Mouse (Mus musculus) liver, adult 2 months (tissue): ENCODE data around the gene Gbp3. TPM values are rescaled to one million over a fixed set of nuclear protein-coding genes. Genes with fewer than 3 reads are reported as not detected.
"Not testable (repeated sequence)": the region's sequence is repeated elsewhere in the genome, so short reads cannot be mapped to it uniquely, and the experiment has no call there.

Experiments used
- DNase-seq: peaks from one replicate; pipeline ENCODE4 v3.0.0-alpha.2; 2011; ENCODE audit warnings: low read depth, low spot score; ENCODE audit errors: extremely low read depth
- H3K27ac ChIP-seq: fragments of 200-500 bp; replicated peaks from 2 replicates; pipeline ENCODE4 v1.5.1; 2012; ENCODE audit warnings: low read depth, mild to moderate bottlenecking, control low read depth, inconsistent platforms, low read length; ENCODE audit not compliant: insufficient read depth
- H3K27me3 ChIP-seq: fragments of 200-500 bp; 2 replicates; pipeline ENCODE4 v1.6.1; 2012; ENCODE audit warnings: mild to moderate bottlenecking, moderate library complexity, low read length, inconsistent platforms; ENCODE audit not compliant: control insufficient read depth, insufficient read depth
- H3K36me3 ChIP-seq: fragments of 200-500 bp; 2 replicates; pipeline ENCODE4 v1.6.1; 2012; ENCODE audit warnings: low read length, inconsistent platforms; ENCODE audit not compliant: control insufficient read depth, insufficient read depth
- H3K4me1 ChIP-seq: fragments of 200-500 bp; 2 replicates; pipeline ENCODE4 v1.6.1; 2011; ENCODE audit warnings: low read length; ENCODE audit not compliant: control insufficient read depth, insufficient read depth
- H3K4me3 ChIP-seq: fragments of 200-500 bp; 2 replicates; pipeline ENCODE4 v1.5.1; 2011; ENCODE audit warnings: low read depth, mild to moderate bottlenecking, control low read depth, low read length, moderate library complexity; ENCODE audit not compliant: insufficient read depth
- H3K79me2 ChIP-seq: fragments of 200-500 bp; 2 replicates; pipeline ENCODE4 v1.6.1; 2012; ENCODE audit warnings: inconsistent platforms, mild to moderate bottlenecking, low read length, moderate library complexity; ENCODE audit not compliant: control insufficient read depth, insufficient read depth
- H3K9ac ChIP-seq: fragments of 200-500 bp; 2 replicates; pipeline ENCODE4 v1.6.1; 2012; ENCODE audit warnings: low read depth, mild to moderate bottlenecking, control low read depth, inconsistent platforms, low read length
- CTCF ChIP-seq: fragments of 200-500 bp; IDR thresholded peaks from 2 replicates; pipeline ENCODE4 v1.5.1; 2011; ENCODE audit warnings: low read depth, low read length, control low read depth
- POLR2A ChIP-seq: fragments of 200-500 bp; IDR thresholded peaks from 2 replicates; pipeline ENCODE4 v1.6.1; 2011; ENCODE audit warnings: low read length, control low read depth; ENCODE audit not compliant: insufficient read depth; ENCODE audit errors: extremely low read depth
- WGBS: fragments of 180-500 bp; shearing (Covaris S2); methylation state at CpG from one replicate; pipeline ENCODE4 v1.1.7; 2018; 5-methylcytosine and 5-hydroxymethylcytosine counted together
- polyA plus RNA-seq: library from polyadenylated mRNA; depleted of rRNA; stranded (reverse); fragments of >200 nt; gene quantifications from 2 replicates; pipeline ENCODE4 v1.2.3, GENCODE M21; 2012
- total RNA-seq: library from RNA; depleted of rRNA; stranded (reverse); fragments of >200 nt; gene quantifications from 2 replicates; pipeline ENCODE4 v1.2.3, GENCODE M21; 2014

Gbp3 gene
- total and polyA plus RNA-seq, 2 experiments: 15.1 to 29.4 TPM

DNA sequence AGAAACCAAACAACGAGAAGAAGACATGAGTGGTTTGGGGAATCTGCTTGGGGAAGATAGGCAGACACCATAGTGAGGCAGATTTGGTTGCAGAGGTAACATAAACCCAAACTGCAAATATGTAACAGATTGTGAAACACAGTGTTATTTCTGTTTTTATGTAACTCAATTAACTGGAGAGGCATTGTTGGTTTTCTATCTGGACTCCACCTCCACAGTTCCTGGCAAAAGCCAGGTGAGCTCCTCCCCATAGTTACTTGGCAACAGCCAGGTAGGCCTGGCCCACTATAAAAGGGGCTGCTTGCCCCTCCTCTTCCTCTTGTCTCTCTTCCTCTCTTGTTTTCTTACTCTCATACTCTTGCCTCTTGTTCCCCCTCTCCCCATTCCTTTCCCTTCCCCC, 5.2 kb upstream of the Gbp3 start:
- H3K36me3 ChIP-seq: no peaks in the 10 kb centered on the region
- no peak for TF ChIP-seq CTCF
- TF ChIP-seq POLR2A: no peak
- no peak for DNase-seq
- H3K27ac ChIP-seq: no peak overlapping the region
- no peaks in the 10 kb centered on the region for H3K27me3 ChIP-seq
- H3K4me1 ChIP-seq: no peaks in the 10 kb centered on the region
- H3K9ac ChIP-seq: no peak overlapping the region
- no peaks in the 10 kb centered on the region for H3K79me2 ChIP-seq
- H3K4me3 ChIP-seq: no peak overlapping the region
- 84% methylated on average over 1 of the region's 1 CpGs for WGBS

DNA sequence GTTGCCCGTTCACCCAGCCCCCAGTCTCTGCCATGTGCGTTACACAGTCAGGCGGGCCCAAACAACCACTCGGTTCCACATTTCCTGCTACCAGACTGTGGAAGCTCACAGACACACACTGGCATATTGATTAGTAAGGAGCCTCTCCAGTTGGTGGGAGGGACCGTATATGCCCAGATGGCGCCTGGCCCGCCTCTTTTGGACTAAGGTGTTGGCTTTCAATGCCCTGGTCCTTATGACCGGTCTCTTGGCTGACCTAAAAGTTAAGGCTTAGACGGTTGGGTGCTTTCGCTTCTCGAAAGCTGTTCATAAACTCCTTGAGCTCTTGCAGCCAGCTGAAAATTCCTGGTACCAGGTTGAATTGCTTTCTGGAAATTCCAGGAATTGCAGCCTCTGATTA, 4.2 kb upstream of the Gbp3 start:
- Histone ChIP-seq H3K36me3 (no peaks in the 10 kb centered on the region), H3K9ac (no peak overlapping the region), H3K27me3 (no peaks in the 10 kb centered on the region), H3K79me2 (no peaks in the 10 kb centered on the region), H3K4me1 (peaks cover 4% of the 10 kb centered on the region; the same call in 1 of the 2 replicates), H3K27ac (no peak overlapping the region), H3K4me3 (no peak overlapping the region)
- peak; percentile 27 for DNase-seq
- 81% methylated on average over 11 of the region's 11 CpGs for WGBS
- TF ChIP-seq POLR2A (no peak), CTCF (no peak)

- Histone ChIP-seq H3K36me3 (no peaks in the 10 kb centered on the region), H3K4me3 (peak overlapping the region; percentile 41), H3K79me2 (no peaks in the 10 kb centered on the region), H3K27ac (peak overlapping the region; percentile 87), H3K9ac (peak overlapping the region; percentile 7; the same call in 1 of the 2 replicates), H3K4me1 (peaks cover 4% of the 10 kb centered on the region; the same call in 1 of the 2 replicates), H3K27me3 (no peaks in the 10 kb centered on the region)
- 8% methylated on average over 12 of the region's 12 CpGs for WGBS
- DNase-seq: peak; percentile 54
- no peak for TF ChIP-seq POLR2A
- TF ChIP-seq CTCF: peak; percentile 96
These were observed 596 bp downstream of the Gbp3 start for GRCm38 (mm10) chr3:142560296-142560948.

- TF ChIP-seq POLR2A (no peak), CTCF (no peak)
- Histone ChIP-seq H3K9ac (no peak overlapping the region), H3K4me1 (peaks cover 4% of the 10 kb centered on the region; the same call in 1 of the 2 replicates), H3K27me3 (no peaks in the 10 kb centered on the region), H3K4me3 (no peak overlapping the region; the same call in 1 of the 2 replicates), H3K36me3 (no peaks in the 10 kb centered on the region), H3K27ac (no peak overlapping the region), H3K79me2 (no peaks in the 10 kb centered on the region)
- WGBS: 77% methylated on average over 14 of the region's 14 CpGs
- no peak for DNase-seq
These were observed 1.3 kb downstream of the Gbp3 start for GRCm38 (mm10) chr3:142561045-142561646.

GRCm38 (mm10) chr3:142561666-142562065, 1.8 kb downstream of the Gbp3 start:
- no peaks in the 10 kb centered on the region for H3K27me3 ChIP-seq
- H3K79me2 ChIP-seq: no peaks in the 10 kb centered on the region
- peaks cover 3% of the 10 kb centered on the region; the same call in 1 of the 2 replicates for H3K36me3 ChIP-seq
- H3K27ac ChIP-seq: no peak overlapping the region
- H3K4me3 ChIP-seq: no peak overlapping the region
- TF ChIP-seq CTCF: no peak
- no peak for TF ChIP-seq POLR2A
- H3K4me1 ChIP-seq: peaks cover 4% of the 10 kb centered on the region; the same call in 1 of the 2 replicates
- no peak overlapping the region for H3K9ac ChIP-seq
- WGBS: 70% methylated on average over 7 of the region's 7 CpGs
- no peak for DNase-seq

DNA sequence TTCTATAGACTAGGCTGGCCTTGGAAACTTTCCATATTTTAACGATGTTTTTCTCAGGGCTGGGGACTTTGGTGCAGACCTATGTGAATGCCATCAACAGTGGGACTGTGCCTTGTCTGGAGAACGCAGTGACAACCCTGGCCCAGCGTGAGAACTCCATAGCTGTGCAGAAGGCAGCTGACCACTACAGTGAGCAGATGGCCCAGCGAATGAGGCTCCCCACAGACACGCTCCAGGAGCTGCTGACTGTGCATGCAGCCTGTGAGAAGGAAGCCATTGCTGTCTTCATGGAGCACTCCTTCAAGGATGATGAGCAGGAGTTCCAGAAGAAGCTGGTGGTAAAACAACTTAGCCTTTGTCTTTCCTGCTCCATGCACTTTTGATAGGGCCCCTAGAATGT, 7.7 kb downstream of the Gbp3 start:
- H3K79me2 ChIP-seq, H3K36me3 ChIP-seq, DNase-seq, H3K4me3 ChIP-seq, H3K27me3 ChIP-seq, H3K27ac ChIP-seq, H3K9ac ChIP-seq, H3K4me1 ChIP-seq: not testable (repeated sequence)
- WGBS: 90% methylated on average over 5 of the region's 5 CpGs
